Mouse (Mus musculus) 3134 (cell line): ENCODE measurements at regions not wholly inside any gene's neighbourhood (a gene's known extent, or its start where the extent isn't known, plus 50 kb on each side); places are given as distances from the start of the nearest gene placed in this dataset.
"Not testable (repeated sequence)": the region's sequence is repeated elsewhere in the genome, so short reads cannot be mapped to it uniquely, and the experiment has no call there.

Experiments
- DNase-seq: peaks from one replicate; pipeline ENCODE4 v3.0.0-alpha.2; 2011; ENCODE audit warnings: low spot score; ENCODE audit not compliant: insufficient read length; ENCODE audit errors: extremely low read depth

DNA sequence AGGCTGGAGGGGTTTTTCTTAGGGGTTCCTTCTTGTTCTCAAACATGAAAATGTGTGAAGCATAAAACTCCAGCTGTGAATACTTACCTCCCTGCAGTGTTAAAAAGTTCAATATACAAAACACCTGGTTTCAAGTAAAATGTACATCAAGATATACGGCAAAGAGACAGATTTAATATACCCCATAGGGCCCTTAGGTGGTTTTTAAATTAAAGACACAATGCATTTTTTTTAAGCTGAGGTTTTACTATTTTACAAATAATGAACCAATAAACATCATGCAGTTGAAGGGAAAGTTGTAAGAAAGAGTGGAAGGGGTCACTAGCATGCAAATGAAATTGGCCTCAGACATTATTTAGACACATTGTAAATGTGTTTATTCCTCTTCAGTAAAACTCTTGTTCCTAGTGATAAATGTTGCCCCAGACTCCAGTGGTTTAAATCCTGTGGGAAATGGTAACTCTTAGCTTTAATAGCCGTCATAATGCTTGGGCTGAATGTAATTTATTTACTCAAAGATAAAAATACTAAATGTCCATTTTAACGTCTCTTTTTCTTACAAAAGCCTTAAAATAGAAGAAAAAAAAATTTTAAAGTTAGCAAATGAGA, 1337.9 kb downstream of the Efnb2 start:
- DNase-seq: no peak

DNA sequence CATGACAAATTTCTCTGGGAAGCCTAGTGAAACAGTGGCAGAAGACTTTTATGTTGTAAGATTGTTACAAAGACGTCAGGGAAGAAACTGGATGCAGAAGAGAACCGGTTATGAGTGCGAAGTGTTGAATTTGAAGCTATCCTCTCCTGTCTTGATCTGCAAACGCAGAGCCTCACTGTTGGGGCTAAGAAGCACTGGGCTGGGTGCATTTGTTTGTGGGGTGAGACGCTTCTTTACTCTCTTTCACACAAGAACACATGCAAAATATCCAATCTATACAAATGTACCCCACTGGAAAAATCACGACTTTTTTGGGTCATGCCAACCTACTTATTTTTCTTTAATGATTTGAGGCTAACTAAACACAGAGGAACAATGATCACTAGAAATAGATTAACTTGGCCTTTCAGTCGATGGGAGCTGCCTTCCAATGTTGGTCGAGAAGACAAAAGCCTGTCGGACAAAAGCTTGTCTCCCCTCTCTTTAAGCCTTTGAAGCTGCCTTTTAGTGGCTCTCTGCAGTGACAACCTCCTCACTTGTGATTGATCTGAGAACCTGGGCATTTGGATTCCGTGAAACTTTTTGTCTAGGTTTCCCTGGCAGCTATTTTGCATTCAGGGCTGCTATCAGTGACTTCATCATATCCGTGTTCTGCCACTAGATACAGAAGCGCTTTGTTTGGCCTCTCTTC, 1338.5 kb downstream of the Efnb2 start:
- no peak for DNase-seq

GRCm38 (mm10) chr8:7316806-7317355, 1344.2 kb downstream of the Efnb2 start:
- no peak for DNase-seq

- DNase-seq: no peak
These were observed 1351.8 kb downstream of the Efnb2 start for GRCm38 (mm10) chr8:7309239-7309638.

DNA sequence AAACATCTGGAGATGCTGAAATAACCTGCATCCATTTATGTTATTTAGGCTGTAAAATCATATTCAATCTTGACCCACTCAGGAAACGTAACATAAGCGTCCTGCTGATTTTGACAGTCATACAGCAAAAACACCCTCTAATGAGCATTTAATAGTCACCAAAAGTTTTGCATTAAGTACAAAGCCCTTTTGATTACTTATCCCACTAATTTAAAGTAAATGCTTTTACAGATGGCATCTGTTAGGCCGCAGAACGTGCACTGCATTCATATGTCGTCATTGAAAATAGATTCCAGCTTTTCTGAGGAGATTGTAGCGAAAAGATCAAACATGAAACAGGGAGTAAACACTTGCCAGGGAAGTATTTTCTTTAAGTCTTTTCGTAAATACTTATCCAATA, 1371.7 kb downstream of the Efnb2 start:
- no peak for DNase-seq

GRCm38 (mm10) chr8:7286581-7286980, 1374.5 kb downstream of the Efnb2 start:
- DNase-seq: no peak

- DNase-seq: no peak
These were observed 1393.6 kb downstream of the Efnb2 start for GRCm38 (mm10) chr8:7267406-7267805.

DNA sequence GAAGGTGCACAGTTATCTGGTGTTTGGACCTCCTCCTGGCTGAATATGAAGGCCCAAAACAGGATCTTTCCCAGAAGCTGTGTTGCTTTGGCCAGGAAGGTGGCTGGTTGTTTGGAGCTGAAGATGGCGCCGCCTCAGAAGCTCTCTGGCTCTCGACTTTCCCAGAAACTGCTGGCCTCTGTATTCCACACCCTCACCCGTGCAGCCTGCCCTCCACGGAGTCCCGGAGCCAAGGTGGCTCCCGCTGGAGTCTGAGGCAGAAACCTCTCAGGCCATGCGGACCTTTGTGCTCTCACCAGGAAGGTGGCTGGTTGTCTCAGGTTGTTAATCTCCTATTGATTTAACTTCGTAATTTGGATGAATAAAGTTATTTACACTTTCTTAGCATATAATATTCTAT, 1406.7 kb downstream of the Efnb2 start:
- DNase-seq: not testable (repeated sequence)

GRCm38 (mm10) chr8:7240321-7240720, 1420.7 kb downstream of the Efnb2 start:
- DNase-seq: no peak

DNA sequence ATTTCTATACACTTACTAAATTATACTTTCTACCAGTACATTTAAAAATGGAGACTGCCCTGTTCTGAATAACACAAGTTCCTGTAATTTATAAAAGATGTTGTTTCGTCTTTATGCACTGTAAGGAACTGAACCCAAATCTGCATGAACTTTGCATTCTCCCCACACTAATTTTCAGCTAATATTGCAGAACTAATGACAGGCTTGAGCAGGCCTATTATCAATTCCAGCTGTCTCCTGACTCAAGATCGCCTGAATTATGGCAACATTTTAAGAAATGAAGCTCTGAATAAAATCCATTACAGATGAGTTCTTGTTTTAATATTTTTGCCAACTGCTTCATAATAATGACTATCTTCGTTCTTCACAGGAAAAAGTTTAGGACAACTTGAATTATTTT, 1427.0 kb downstream of the Efnb2 start:
- no peak for DNase-seq

- no peak for DNase-seq
These were observed 1441.7 kb downstream of the Efnb2 start for GRCm38 (mm10) chr8:7219300-7219699.

- no peak for DNase-seq
These were observed 1453.9 kb downstream of the Efnb2 start for GRCm38 (mm10) chr8:7207178-7207577.

DNA sequence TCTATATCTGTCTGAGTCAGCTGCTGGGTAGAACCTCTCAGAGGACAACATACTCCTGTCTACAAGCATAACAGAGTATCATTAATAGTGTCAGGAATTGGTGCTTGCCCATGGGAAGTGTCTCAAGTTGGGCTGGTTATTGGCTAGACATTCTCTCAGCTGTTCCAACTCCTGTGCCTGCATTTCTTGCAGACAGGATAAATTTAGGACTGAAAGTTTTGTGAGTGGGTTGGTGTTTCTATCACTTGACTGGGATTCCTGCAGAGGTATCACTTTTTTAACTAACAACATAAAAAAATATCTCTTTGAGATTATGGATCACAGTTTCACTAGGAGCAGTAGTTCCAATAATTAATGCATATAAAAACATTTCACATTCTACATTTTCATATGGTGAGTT, 1454.4 kb downstream of the Efnb2 start:
- DNase-seq: no peak

DNA sequence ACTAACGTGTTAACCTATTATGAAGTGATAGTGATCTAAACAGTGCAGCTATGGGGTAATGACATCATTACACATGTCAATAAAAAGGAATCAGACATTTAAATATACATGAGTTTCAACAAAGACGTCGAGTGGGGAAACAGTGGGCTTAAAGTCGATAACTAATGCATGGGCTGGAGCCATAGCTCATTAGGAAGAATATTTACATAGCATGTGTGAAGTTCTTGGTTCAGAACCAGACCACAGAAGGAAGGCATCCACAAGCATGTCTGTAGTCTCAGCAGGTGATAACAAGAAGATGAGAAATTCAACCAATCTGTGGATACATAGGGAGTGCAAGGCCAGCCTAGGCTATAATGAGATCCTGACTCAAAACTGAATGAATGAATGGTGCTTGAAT, 1456.0 kb downstream of the Efnb2 start:
- no peak for DNase-seq

DNA sequence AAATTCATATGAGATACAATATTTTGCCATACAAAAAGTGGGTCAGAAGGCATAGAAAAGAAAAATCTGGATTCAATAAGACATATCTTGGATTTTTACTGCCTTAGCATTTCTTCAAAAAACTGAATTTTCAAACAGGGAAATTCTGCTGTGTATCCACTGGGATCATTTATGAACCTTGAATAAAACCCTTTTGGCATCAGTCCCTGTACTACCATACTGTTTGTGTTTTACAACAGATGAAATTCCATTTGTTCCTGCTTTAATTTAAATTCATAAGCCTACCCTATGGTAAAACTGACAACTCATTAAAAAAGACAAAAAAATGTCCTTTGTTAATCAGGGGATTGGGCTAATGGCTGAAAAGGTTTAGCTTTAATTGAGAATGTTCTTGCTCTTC, 1470.3 kb downstream of the Efnb2 start:
- DNase-seq: no peak

GRCm38 (mm10) chr8:7163361-7163760, 1497.7 kb downstream of the Efnb2 start:
- DNase-seq: no peak

GRCm38 (mm10) chr8:7131746-7132145, 1529.3 kb downstream of the Efnb2 start:
- peak; percentile 1 for DNase-seq

DNA sequence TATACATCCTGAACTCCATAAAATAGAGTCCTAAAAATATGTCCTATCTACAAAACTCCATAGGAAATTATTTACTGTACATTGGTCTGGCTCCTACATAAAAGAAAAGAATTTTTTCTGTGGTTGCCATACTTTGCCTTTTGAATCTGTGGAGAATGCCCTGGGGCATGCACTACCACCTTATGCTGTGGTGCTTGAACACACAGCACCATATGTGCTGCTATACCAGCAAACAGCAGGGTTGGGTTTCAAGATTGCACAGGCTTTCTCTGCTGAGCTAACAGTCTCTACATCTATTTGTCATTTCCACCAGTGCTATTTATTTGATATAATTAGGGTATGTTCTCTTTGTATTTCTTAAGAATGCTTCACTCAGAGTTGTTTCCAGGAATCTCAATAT, 1552.2 kb downstream of the Efnb2 start:
- DNase-seq: no peak

GRCm38 (mm10) chr8:7097577-7097976, 1563.5 kb downstream of the Efnb2 start:
- no peak for DNase-seq

DNA sequence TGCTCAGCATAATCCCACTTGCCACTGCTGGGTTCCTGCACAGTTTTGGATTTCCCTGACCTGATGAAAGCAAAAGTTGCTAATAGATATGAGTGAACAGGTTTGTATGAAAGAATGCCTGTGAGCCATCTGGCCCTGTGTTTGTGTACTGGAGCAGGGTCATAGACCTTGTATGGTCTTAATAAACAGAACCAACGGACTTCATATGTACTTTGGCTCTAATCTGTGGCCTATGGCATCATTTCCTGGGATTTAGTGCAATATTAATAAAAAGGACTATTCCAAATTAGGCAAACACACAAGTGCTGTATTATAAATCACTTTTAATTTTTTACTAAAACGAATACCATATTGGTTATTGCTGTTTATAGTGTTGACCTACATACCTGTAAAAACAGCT, 1568.2 kb downstream of the Efnb2 start:
- no peak for DNase-seq

DNA sequence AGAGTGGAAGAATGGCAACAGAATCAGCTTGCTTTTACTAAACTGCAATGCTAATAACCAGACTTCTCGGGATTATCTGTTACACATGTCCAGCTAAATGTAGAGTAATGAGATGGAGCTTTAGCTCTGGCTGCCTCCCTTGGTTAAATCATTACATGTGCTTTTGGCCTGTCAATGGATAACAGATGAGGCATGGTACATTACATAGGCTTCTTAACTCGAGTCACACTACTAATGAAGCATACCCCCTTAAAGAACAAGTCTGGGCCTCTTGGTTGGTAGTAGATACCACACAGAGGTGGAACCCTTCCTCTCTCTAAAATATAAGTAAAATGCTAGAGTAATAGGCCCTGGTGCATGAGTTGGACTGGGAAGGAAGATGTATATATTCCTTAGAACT, 1572.9 kb downstream of the Efnb2 start:
- DNase-seq: no peak

DNA sequence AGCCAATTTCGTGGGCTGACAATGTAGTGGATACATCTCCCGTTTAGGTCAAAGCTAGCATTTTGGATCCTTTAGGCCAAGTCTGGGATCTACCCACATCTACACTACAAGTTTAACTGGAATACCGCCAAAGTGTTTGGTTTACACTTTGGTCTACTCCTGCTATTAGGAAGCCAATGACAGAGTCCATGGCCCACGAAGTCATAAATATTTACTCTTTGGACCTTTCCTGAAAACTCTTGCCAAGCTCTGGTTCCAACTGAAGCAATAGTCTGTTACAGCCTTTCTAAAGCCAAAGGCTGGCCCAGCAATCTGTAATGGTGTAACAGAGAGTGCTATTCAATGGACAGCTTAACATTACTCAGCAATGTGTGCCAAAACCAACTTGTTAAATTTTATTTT, 1600.8 kb downstream of the Efnb2 start:
- no peak for DNase-seq
